Mouse (Mus musculus) spleen, postnatal 36 days (tissue): ENCODE data around the gene Arl11.
"Not testable (repeated sequence)": the region's sequence is repeated elsewhere in the genome, so short reads cannot be mapped to it uniquely, and the experiment has no call there.

Experiments
- DNase-seq, 2 experiments: peaks; one replicate each; pipeline ENCODE4 v3.0.0; 2022; ENCODE audit warnings: low spot score in 2 of 2, mixed read lengths in 1 of 2

Gene Arl11

DNA sequence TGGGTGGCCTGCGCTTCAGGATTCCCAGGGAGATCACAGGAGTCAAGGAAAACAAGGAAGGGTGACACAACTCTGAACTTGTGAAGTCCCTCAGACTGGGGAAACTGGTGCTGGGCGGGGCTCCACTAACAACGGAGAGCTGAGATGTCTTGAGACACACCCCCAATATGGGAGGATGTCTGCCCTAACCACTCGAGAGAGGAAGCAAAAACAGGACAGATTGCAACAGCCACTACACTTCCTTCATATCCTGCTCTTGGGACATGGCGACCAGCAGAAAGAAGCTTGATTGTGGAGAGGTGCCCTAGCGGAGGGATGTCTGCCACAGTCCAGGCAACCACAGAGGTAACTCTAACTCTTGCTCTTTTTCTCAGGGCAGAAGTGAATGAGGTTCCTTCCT, at the start of gene Arl11:
TSS of gene Arl11 (plus strand) at position 161 of the 400 bp plus-strand sequence.
- peak; percentile 40 to 64 for DNase-seq

DNA sequence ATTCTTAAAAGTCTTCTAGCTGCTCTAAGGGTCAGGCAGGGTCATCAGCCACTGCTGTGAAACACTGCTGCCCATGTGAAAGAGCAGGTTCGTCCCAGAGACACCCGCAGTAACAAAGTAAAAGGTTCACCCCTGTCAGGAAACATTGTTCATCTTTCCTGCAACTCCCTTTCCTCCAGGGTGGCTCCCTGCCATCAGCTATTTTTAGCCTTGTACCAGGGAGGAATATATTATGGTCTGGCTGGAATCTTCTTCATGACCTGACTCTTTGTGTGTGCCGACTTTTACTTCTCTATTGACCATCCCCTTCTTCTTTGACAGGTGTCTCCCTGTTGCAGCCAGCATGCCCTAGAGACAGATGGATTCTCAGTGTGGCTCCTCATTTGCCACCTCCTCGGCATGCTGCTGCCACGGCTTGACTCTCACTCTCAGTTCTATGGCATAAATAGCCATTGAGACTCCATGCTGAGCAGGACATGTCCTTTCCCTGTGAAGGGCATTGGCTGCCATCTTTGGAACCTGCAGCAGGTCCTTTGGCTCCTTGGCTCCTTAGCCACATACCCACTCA, 41.6 kb upstream of the Arl11 start:
- DNase-seq: no peak

DNA sequence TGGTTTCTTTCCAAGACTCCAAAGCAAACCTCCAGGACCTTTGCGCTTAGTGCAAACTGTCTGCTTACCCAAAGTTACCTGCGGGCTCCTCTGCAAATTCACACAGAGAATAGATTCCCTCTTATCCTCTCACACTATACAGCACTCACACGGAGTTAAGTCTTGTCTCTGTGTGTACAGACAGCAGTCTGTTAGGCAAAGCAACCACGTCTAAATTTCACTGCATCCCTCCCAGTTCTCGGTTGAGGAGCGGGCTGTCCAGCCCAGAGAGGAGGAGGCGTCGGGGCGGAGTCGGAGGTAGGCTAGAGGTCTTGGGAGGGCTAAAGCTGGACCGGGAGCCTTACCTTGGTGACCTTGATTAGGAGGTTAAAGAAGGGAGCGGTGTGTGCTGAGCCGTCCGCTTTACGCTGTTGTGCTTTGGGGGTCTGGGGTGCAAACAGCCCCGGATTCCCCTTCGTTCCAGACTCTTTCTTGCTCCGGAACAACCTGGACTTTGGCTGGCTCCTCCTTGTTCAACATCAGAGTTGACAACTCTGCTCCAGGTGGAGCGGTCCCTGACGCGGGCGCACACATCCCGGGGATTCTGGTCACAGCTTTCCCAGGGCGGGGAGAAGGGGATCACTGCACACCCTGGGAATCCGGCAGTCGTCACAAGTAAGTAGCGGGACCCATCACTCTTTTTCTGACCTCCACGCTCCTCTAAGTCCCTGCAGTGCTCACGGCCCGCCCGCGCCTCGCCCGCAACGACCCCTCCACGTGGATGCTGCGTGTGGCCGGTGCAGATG, 34.9 kb upstream of the Arl11 start:
- no peak for DNase-seq

DNA sequence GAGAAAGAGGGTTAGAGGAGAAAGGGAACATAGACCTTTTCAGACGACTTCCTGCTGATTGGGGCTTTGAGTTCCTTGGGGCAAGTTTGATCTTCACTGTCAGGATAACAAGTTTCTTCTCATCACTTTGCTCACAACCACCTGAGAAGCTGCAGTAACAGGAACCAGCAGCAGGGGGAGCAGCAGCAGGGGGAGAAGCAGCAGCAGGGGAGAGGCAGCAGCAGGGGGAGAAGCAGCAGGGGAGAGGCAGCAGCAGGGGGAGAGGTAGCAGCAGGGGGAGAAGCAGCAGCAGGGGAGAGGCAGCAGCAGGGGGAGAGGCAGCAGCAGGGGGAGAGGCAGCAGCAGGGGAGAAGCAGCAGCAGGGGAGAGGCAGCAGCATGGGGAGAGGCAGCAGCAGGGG, 32.3 kb upstream of the Arl11 start:
- peak; percentile 27 to 37 for DNase-seq

DNA sequence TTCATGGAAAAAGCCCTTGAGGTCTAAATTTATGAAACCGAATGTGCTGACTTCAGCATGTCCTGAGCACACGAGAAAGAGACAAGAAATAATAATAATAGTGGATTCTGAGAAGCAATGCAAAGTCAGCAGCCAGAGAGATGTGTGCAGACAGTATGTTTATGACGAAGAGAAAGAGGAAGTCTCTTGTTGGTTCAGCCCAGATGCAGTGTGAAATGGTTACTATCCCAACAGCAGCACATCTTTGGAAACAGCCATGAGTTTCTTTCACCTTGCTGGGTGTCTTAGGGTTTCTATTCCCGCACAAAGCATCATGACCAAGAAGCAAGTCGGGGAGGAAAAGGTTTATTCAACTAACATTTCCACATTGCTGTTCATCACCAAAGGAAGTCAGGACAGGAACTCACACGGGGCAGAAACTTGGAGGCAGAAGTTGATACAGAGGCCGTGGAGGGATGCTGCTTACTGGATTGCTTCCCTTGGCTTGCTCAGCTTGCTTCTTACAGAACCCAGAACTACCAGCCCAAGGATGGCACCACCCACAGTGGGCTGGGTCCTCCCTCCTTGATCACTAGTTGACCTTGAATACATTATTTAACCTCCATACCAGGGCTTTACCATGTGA, 30.8 kb upstream of the Arl11 start:
- DNase-seq: peak; percentile 13 to 15

DNA sequence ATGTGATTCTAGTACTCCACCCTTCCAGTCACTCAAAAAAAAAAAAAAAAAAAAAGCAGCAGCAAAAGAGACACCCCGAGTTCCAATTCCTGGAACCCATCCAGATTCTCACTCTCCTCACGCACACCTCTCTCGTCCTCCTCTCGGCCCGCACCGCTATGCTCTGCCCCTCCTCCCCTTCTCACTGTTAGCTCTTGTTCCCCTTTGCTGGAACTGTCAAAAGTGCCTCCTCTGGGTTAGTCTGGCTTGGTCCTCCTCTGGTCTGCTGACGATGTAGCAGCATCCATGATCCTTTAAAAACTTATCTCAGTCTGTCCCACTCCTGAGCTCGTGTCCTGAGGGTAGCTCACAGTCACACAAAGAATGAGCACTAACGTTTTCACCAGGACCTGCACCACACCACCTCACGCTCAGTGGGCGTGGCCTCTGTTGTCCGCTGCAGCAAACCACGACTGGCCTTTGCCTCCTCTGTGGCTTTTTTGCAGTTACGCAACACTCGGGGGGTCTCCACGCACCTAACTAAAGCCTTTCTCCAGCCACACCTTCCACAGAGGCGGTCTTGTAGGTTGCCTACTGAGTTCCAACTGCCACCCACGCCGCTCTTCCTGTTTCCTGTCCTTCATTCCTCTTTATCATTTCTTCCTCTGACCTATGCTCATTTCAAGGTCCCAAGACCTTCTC, 20.8 kb upstream of the Arl11 start:
- no peak for DNase-seq

DNA sequence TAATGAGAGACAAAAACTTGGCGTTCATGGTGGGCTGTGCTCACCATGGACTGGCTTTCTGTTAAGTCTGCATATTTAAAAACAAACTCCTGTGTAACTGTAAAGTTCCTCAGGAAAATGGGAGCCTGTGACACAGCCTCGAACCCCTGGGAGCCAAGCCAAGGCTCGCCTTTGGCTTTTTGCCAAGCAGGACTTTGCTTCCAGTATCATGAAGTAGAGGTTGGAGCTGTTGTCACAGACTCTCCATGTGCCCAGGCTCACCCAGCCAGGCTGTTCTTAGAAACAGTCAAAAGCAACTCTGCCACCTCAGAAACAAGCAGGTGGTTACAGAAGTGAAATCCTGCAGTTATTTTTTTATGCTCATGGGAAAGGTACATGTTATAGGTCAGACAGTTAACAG, 18.9 kb upstream of the Arl11 start:
- DNase-seq: no peak

DNA sequence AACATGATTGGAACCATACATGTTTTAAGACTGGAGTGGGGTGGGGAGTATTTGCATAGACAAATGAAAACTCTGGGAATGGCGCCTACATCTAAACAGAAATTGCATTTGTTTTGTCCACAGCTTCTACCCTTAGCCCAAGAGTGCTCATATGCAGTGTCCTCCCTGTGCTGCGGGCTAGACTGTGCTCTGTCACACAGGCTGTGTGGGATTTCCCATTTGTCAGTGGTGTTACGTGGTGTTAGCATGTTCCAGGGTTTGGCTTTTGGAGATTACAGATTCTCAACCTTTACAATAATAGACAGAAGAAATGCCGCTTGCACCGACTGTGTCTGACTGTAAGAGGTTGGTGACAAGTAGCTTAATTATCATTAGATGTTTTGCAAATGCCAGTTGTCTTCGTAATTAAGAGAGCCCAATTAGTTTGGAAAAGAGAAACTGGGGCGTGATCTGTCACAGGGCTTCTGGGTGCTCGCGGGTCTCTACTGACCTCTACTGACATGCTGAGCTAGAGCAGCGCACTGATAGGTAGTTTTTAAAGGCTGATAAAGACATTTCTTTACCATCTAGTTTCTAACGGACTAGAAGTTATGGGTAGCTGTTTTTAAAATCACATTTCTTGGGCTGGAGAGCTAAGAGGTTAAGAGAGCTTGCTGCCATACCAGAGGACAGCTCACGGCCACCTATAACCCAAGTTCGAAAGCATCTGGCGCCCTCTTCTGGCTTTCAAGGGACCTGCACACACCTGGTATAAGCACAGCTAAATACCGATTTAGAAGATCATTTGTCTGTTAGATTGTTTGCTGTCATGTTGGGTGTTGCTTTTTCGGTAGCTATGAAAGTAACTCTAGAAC, 15.4 kb upstream of the Arl11 start:
- DNase-seq: peak; percentile 54 to 68

DNA sequence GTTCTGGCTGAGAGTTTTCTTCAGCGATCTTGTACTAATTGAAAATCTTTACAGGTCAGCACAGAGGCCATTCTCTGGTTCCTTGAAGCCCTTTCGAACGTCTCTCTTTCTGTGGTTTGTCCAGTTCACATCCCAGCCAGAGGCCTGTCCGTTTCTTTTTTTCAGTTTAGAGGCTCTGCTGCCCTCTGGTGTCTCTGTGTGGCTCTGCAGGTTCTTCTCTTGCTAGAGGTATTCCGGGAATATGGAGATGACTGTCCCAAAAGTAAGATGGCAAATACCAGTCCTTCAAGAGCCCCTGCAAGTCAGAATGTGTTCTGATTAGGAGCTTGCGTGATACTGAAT, 14.8 kb upstream of the Arl11 start:
- peak; percentile 18 to 22 for DNase-seq

DNA sequence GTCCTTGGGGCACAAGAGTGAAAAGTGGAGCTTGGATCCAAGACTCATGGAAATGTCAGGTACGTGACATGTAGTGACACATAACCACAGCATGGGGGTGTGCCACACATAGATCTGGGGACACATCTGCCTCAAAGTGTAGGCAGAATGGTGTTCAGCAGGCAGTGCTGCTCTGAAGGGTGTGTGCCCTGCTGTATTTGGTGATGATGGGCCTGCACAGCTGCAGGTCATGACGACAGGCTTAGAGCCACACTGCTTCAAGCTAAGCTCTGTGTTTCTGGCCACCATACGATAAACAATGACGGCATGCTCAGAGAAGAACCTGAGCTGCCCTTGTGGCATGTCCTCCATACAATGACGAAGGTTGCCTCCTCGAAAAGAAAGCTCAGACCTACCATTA, 9.7 kb upstream of the Arl11 start:
- DNase-seq: no peak

DNA sequence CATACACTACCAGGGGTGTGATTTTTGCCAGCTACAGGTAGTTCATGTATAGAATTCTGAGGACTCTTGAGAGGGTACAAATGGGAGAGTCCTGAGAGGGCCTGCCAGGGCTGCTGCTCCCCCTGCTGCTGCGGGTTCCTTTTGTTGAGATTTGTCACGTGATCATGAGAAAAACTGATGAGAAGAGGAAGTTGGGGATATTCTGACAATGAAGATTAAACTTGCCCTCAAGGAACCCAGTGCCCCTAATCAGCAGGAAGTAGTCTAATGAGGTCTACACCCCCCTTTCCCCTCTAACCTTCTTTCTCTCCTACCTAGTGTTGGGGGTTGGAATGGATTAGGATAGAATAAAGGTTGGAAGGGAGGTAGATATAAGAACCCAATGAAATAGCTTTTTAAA, 8.2 kb upstream of the Arl11 start:
- DNase-seq: no peak

DNA sequence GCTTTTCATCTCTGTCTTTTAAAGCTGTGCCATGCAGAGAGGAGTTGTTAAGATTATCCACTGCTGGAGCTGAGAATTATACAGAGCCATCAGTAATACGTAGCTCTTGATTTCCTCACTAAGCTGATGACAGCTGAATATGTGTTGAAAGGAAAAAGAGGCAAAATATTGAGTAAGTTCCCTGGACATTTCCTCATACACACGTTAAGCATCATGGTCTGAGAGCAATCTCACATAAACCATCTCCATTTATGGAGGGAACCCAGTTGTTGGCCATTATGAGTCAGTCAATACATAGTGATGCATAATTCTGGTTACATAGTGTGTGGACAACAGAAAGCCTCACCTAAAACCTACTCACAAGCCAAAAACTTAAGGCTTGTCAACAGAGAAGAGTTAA, 7.1 kb upstream of the Arl11 start:
- DNase-seq: no peak

DNA sequence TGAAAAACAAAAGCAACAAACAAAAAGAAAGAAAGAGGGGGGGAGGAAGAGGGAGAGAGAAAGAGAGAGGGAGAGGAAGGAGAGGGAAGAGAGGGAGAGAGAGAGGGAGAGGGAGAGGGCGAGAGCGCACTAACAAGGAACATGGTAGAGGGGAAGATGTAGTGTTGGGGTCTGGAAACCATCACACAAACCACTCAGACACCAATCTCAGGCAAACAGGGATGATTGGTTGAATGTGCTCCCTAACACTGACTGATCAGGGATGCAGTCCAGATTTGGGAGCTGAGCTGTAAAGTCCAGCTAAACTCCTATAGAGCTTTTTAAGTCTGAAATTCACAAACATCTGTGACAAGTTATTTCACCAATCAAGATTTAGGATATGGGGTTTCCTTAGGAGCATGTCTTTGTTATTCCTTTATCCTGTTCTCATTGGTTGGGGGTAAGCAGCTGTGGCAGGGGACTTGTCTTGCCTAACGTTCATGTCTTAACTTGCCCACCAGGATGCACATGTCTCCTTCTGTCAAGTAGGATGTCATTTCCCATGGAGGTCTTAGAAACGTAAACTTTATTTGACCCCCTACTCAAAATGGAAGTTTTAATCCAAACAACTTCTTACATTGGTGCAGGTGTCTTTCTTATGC, 5.5 kb upstream of the Arl11 start:
- no peak for DNase-seq

DNA sequence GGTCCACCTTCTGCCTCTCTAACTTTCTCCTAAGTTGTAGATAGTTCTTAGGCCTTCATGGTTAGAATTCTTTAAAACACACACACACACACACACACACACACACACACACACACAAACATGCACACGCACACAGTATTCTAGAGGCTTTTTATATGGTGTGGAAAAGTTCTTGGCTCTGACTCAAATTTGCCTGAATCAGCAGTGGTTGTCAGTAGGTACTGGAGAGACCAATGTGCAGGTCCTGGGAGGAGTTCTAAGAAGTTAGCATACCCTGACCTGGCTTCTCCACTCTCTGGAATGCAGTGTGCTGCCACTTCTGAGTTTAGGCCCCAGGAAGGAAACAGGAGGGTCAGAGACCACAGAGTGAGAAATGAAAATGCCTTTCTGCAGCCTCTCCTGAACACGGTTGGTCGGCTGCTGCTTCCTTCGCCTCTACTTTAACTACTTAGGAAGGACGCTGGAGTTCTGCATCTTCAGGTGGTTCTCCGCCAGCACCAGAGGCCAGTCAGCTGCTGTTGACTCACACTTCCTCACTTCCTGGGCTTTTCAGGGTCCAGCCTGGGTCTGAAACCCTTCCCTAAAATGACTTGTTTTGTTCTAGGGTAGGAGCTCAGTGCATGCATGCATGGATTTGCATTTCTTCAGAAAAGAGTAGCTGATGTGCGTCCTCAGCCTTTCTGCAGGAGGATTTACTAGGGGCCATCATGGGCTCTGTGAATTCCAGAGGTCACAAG, 651 bp downstream of the Arl11 start:
- no peak for DNase-seq

DNA sequence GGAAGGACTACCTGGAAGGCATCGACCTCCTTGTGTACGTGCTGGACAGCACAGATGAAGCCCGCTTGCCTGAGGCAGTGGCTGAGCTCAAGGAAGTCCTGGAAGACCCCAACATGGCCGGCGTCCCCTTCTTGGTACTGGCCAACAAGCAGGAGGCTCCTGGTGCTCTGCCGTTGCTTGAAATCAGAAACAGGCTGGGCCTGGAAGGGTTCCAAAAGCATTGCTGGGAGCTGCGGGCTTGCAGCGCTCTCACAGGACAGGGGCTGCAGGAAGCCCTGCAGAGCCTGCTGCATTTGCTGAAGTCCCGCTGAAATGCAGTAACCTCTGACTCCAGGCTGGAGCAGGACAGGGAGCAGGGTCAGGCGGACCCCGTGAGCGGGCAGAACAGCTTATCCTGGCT, 1.4 kb downstream of the Arl11 start:
- DNase-seq: no peak

DNA sequence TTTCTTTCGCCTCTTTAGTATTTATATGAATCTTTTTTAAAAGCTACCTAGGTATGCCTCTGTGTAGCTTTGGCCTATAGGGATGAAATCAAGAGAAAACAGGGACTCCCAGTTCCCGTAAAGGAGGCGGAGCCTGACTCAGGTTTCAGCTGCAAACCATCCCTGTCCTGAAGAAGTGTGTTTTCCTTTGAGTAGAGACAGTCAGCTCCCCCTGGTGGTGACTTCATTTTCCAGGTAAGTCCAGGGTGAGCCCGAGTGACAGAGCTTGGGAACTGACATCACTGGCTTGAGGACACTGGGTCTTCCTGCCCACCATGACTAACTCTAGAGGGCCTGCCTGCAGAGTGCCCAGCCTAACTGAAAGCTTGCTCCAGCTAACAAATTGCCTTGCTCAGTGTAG, 7.3 kb downstream of the Arl11 start:
- peak; percentile 13 to 42 for DNase-seq

DNA sequence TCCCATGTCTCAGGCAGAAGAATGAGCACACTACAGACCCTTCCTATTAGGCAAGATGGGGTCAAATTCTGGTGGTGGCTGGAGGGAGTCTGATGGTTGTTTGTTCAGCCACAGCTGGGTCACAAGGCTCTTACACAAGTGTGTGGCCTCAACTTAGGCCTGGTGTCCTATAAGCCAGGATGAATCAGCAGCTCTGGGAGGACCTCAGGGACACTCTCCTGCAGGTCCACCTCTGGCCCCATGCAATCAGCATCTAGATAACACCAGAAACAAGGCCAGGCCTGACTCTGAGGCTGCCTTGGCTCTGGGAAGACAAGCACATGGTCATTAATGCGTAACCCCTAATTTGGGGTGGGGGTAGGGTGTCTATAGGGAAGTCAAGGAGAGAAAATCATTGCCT, 11.2 kb downstream of the Arl11 start:
- no peak for DNase-seq

DNA sequence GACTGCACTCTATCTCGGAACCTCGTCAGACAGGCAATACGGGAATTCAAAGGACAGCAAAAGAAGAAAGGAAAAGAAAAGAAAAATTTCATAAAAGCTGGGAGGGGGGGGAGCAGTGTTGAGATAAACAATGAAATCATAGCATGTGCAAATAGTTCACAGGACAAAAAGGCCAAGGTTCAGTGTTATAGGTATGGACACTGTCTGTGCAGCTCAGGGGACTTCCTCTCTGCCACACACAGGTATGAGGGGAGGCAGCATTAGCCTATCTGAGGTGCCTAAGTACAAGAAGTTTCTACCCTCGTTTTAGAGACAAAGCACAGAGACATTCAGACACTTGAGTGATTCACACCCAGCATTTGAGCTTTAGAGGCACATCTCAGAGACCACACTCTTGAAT, 11.6 kb downstream of the Arl11 start:
- DNase-seq: no peak

DNA sequence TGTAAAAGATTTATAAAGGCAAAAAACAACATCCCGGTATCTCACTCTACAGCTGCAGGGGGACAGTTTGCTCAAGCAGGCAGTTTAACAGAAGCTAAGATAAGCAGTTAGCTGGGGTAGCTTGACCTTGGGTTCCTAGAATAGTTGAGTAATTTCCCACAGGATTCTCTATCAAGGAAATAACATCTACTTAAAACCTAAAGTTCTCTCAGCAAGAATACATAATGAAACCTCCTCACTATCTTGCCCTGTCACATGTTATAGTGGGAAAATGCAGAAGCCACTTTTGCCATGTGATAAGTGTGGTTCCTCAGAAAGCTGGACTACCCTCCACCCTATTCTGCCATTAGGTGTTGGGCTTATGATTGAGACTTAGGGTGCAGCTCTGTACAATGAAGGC, 13.2 kb downstream of the Arl11 start:
- no peak for DNase-seq

DNA sequence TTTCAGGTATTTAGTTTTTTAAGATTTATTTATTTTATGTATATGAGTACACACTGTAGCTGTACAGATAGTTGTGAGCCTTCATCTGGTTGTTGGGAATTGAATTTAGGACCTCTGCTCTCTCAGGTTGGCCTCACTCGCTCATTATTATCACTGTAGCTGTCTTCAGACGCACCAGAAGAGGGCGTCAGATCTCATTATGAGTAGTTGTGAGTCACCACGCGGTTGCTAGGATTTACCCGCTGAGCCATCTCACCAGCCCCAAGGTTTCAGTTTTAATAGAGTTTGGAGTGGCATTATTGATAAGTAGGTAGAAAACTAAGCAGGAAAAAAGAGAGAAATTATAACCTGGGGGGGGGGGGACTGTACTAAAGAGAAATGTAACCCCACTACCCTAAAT, 17.5 kb downstream of the Arl11 start:
- DNase-seq: not testable (repeated sequence)
